Mouse (Mus musculus): ENCODE results near the gene Atp6v1d. TPM values are rescaled to one million over a fixed set of nuclear protein-coding genes. Genes with fewer than 3 reads are reported as not detected.

The Atp6v1d gene
- total and polyA plus RNA-seq, 3 experiments, result 28.4 to 74.0 (median 65.6) TPM

Other genes with a start within 250 kb of the Atp6v1d start
- gene Fam71d, start 170.1 kb downstream of the Atp6v1d start, total RNA-seq (2012; rRNA removed), result not detected in 2 replicates
- gene Fam71d, start 170.1 kb downstream of the Atp6v1d start, total RNA-seq (2014; rRNA removed), result not detected in 2 replicates
- not detected in 2 replicates for gene Fam71d, start 170.1 kb downstream of the Atp6v1d start, polyA plus RNA-seq (2012; ENCODE audit: insufficient read length, low read depth)
- gene Mpp5, start 112.7 kb downstream of the Atp6v1d start, total RNA-seq (2012; rRNA removed), result 9.9 and 10.3 TPM in 2 replicates
- gene Mpp5, start 112.7 kb downstream of the Atp6v1d start, total RNA-seq (2014; rRNA removed), result 14.2 and 17.1 TPM in 2 replicates
- gene Mpp5, start 112.7 kb downstream of the Atp6v1d start, polyA plus RNA-seq (2012; ENCODE audit: insufficient read length, low read depth), result 11.0 and 13.6 TPM in 2 replicates
- gene Eif2s1, start 181 bp upstream of the Atp6v1d start, total RNA-seq (2012; rRNA removed), result 124 and 170 TPM in 2 replicates
- 351 and 442 TPM in 2 replicates for gene Eif2s1, start 181 bp upstream of the Atp6v1d start, total RNA-seq (2014; rRNA removed)
- 196 and 197 TPM in 2 replicates for gene Eif2s1, start 181 bp upstream of the Atp6v1d start, polyA plus RNA-seq (2012; ENCODE audit: insufficient read length, low read depth)
- 0.85 and 1.1 TPM in 2 replicates for gene Plek2, start 45.3 kb upstream of the Atp6v1d start, total RNA-seq (2012; rRNA removed)
- gene Plek2, start 45.3 kb upstream of the Atp6v1d start, total RNA-seq (2014; rRNA removed), result not detected in 2 replicates
- gene Plek2, start 45.3 kb upstream of the Atp6v1d start, polyA plus RNA-seq (2012; ENCODE audit: insufficient read length, low read depth), result 0.30 TPM in 1 of 2 replicates, not detected in the other
- 41.7 and 45.0 TPM in 2 replicates for gene Tmem229b, start 146.0 kb upstream of the Atp6v1d start, total RNA-seq (2012; rRNA removed)
- gene Tmem229b, start 146.0 kb upstream of the Atp6v1d start, total RNA-seq (2014; rRNA removed), result 64.4 and 66.5 TPM in 2 replicates
- 125 and 129 TPM in 2 replicates for gene Tmem229b, start 146.0 kb upstream of the Atp6v1d start, polyA plus RNA-seq (2012; ENCODE audit: insufficient read length, low read depth)
- 0.92 and 1.9 TPM in 2 replicates for gene Plekhh1, start 167.5 kb upstream of the Atp6v1d start, total RNA-seq (2012; rRNA removed)
- 0.27 and 0.31 TPM in 2 replicates for gene Plekhh1, start 167.5 kb upstream of the Atp6v1d start, total RNA-seq (2014; rRNA removed)
- 0.69 and 0.75 TPM in 2 replicates for gene Plekhh1, start 167.5 kb upstream of the Atp6v1d start, polyA plus RNA-seq (2012; ENCODE audit: insufficient read length, low read depth)
- gene Pigh, start 228.0 kb upstream of the Atp6v1d start, total RNA-seq (2012; rRNA removed), result 12.8 and 13.0 TPM in 2 replicates
- 17.8 and 18.2 TPM in 2 replicates for gene Pigh, start 228.0 kb upstream of the Atp6v1d start, total RNA-seq (2014; rRNA removed)
- gene Pigh, start 228.0 kb upstream of the Atp6v1d start, polyA plus RNA-seq (2012; ENCODE audit: insufficient read length, low read depth), result 8.3 and 9.3 TPM in 2 replicates